ENCODE assay signal across 9 mouse cellular contexts in the genomic region with DNA sequence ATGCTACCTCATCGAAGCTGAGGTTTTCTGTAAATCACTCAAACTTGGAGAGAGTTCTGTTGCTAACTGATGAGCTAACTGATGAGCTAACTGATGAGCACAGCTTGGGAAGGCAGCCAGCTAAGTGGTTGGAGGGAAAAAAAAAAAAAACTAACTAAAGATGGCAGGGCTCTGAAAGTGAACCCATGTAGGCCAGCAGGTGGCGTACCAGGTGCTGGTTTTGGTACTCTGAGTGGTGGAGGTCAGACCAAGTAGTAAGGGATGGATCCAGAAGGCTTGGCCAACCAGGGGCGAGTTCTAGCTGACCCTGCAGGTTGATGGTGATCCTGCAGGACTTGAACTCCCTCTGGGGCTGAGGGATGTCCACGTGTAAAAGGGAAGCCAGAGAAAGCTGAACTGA.
DNase-seq lines count a peak whose midpoint lies in the region; ATAC-seq and TF ChIP-seq lines count a peak whose summit lies in the region.
"Had no signal": no experiment of that assay in that cellular context is flagged by ENCODE, and none has a peak within 500 bp of the region (broad histone marks: within the 10 kb centered on the region; RNA-seq: fewer than 3 reads in every experiment).

No protein-coding gene starts in this region.

- H3K27ac ChIP-seq in heart, adult 2 months: no peak overlapping the region
- peak overlapping the region; percentile 1; the same call in 1 of the 2 replicates for H3K27ac ChIP-seq in bone marrow, adult 2 months (ENCODE audit: control insufficient read depth, insufficient read depth, low read depth, low read length, poor library complexity)
- H3K27ac ChIP-seq in liver, embryonic 13.5 days: peak overlapping the region; percentile 95
- peak overlapping the region; percentile 39 for H3K27ac ChIP-seq in small intestine, adult 2 months (ENCODE audit: insufficient read depth, low read depth, low read length)
- H3K27ac ChIP-seq: hindbrain, embryonic 15.5 days had no signal

- H3K27me3 ChIP-seq in heart, adult 2 months (ENCODE audit: control insufficient read depth, insufficient read depth, low read length): no peaks in the 10 kb centered on the region
- no peaks in the 10 kb centered on the region for H3K27me3 ChIP-seq in liver, embryonic 13.5 days
- H3K27me3 ChIP-seq in small intestine, adult 2 months (ENCODE audit: control insufficient read depth, insufficient read depth, low read length): peaks cover 3% of the 10 kb centered on the region; the same call in 1 of the 2 replicates
- H3K27me3 ChIP-seq: hindbrain, embryonic 15.5 days had no signal

- intact Hi-C loops in heart, adult 2 months (cut with DNase I): loop anchor here (10.0 kb wide), 1 partner anchor 268 kb away; no protein-coding TSS in a partner anchor
- intact Hi-C loops in heart, postnatal 25 days (cut with DNase I): no loop called here

- ATAC-seq in CD4-positive, CD25-positive, alpha-beta regulatory T cell, adult 4 months: peak; percentile 50
- ATAC-seq in liver, embryonic 13.5 days (ENCODE audit: low read depth): no peak

- H3K4me1 ChIP-seq in heart, adult 2 months (ENCODE audit: control insufficient read depth, insufficient read depth, low read length): no peaks in the 10 kb centered on the region; the same call in 1 of the 2 replicates
- peaks cover 13% of the 10 kb centered on the region for H3K4me1 ChIP-seq in bone marrow, adult 2 months (ENCODE audit: control insufficient read depth, insufficient read depth, low read length)
- H3K4me1 ChIP-seq in liver, embryonic 13.5 days (replicated peaks): peaks cover 88% of the 10 kb centered on the region
- H3K4me1 ChIP-seq in small intestine, adult 2 months (ENCODE audit: control insufficient read depth, insufficient read depth, insufficient read length, low read length): no peaks in the 10 kb centered on the region
- H3K4me1 ChIP-seq: hindbrain, embryonic 15.5 days had no signal

- no peaks in the 10 kb centered on the region for H3K36me3 ChIP-seq in heart, adult 2 months (ENCODE audit: control insufficient read depth, insufficient read depth, low read length)
- H3K36me3 ChIP-seq in liver, embryonic 13.5 days: no peaks in the 10 kb centered on the region
- H3K36me3 ChIP-seq in small intestine, adult 2 months (ENCODE audit: control insufficient read depth, insufficient read depth, low read length): no peaks in the 10 kb centered on the region
- H3K36me3 ChIP-seq: hindbrain, embryonic 15.5 days had no signal

- 42% methylated on average over 4 of the region's 4 CpGs for WGBS in heart, adult 2 months
- WGBS in bone marrow, adult 2 months: 17% methylated on average over 4 of the region's 4 CpGs
- WGBS in liver, embryonic 13.5 days (ENCODE audit: insufficient replicate concordance): 13% methylated on average over 4 of the region's 4 CpGs
- 47% methylated on average over 4 of the region's 4 CpGs for WGBS in small intestine, adult 2 months

- H3K79me2 ChIP-seq in heart, adult 2 months (replicated peaks; ENCODE audit: control insufficient read depth, insufficient read depth, low read length): no peaks in the 10 kb centered on the region

- DNase-seq in heart, adult 2 months: peak; percentile 52 to 72
- DNase-seq in heart, postnatal 25 days (ENCODE audit: low spot score): no peak
- DNase-seq in heart, adult 8-10 months (ENCODE audit: low spot score): peak; percentile 28
- DNase-seq in liver, embryonic 13.5 days: peak; percentile 56
- DNase-seq in cerebellum, adult 8-10 months: no peak

- H3K4me3 ChIP-seq in heart, adult 2 months: no peak overlapping the region
- no peak overlapping the region for H3K4me3 ChIP-seq in bone marrow, adult 2 months (replicated peaks; ENCODE audit: control insufficient read depth, low read depth, low read length)
- H3K4me3 ChIP-seq in liver, embryonic 13.5 days (replicated peaks): no peak overlapping the region
- H3K4me3 ChIP-seq in small intestine, adult 2 months (ENCODE audit: low read depth, low read length): peak overlapping the region; percentile 37
- H3K4me3 ChIP-seq: hindbrain, embryonic 15.5 days had no signal

- peak overlapping the region; percentile 36 for H3K4me2 ChIP-seq in liver, embryonic 13.5 days
- H3K4me2 ChIP-seq: hindbrain, embryonic 15.5 days had no signal

- TF ChIP-seq CTCF in heart, adult 2 months (IDR thresholded peaks at IDR 0.05): peak; percentile 63
- TF ChIP-seq CTCF in bone marrow, adult 2 months (IDR thresholded peaks at IDR 0.05; ENCODE audit: control insufficient read depth, insufficient read depth, low read length): peak; percentile 85
- peak; percentile 51; the same call in 1 of the 2 replicates for TF ChIP-seq CTCF in small intestine, adult 2 months (IDR thresholded peaks at IDR 0.05; ENCODE audit: extremely low read depth, insufficient read length, insufficient replicate concordance, low read depth, low read length)

- no peak for TF ChIP-seq POLR2A in heart, adult 2 months (IDR thresholded peaks at IDR 0.05; ENCODE audit: insufficient read depth, low read depth, low read length)
- no peak for TF ChIP-seq POLR2A in bone marrow, adult 2 months (IDR thresholded peaks at IDR 0.05; ENCODE audit: borderline replicate concordance, control insufficient read depth, low read depth, low read length)
- TF ChIP-seq POLR2A in small intestine, adult 2 months (IDR thresholded peaks at IDR 0.05; ENCODE audit: low read depth, low read length): no peak

- no peak overlapping the region for H3K9ac ChIP-seq in heart, adult 2 months (ENCODE audit: low read depth, low read length)
- H3K9ac ChIP-seq in liver, embryonic 13.5 days: peak overlapping the region; percentile 39; the same call in 1 of the 2 replicates
- H3K9ac ChIP-seq: hindbrain, embryonic 15.5 days had no signal

- H3K9me3 ChIP-seq in liver, embryonic 13.5 days (replicated peaks): no peaks in the 10 kb centered on the region
- H3K9me3 ChIP-seq: hindbrain, embryonic 15.5 days had no signal

- no peak for TF ChIP-seq EP300 in heart, adult 2 months (IDR thresholded peaks at IDR 0.05; ENCODE audit: insufficient read depth, low read depth, low read length)

Comparison
In these comparisons a context has a peak if more than half of its experiments do, and no peak if none do; other contexts are left out.
1. DNase-seq: peak in heart, adult 2 months (2 of 2), heart, adult 8-10 months (single experiment) and liver, embryonic 13.5 days (single experiment); none in heart, postnatal 25 days (single experiment) and cerebellum, adult 8-10 months (single experiment).
2. Peak in every context shown above with its lines, with median percentiles within 50 percentile points of each other: CTCF ChIP-seq.